Mouse (Mus musculus) erythroblast, embryonic 14.5 days (primary cell): Measurements from ENCODE around the gene Mien1. TPM values are rescaled to one million over a fixed set of nuclear protein-coding genes. Genes with fewer than 3 reads are reported as not detected.

Source experiments
- H3K27me3 ChIP-seq: 2 replicates; pipeline ENCODE4 v1.6.1; 2012; ENCODE audit warnings: inconsistent platforms; ENCODE audit not compliant: control insufficient read depth
- H3K36me3 ChIP-seq: 2 replicates; pipeline ENCODE4 v1.6.1; 2012; ENCODE audit warnings: mild to moderate bottlenecking, inconsistent platforms; ENCODE audit not compliant: control insufficient read depth
- H3K4me1 ChIP-seq: 2 replicates; pipeline ENCODE4 v1.6.1; 2012; ENCODE audit warnings: inconsistent platforms; ENCODE audit not compliant: control insufficient read depth
- H3K4me3 ChIP-seq: replicated peaks from 2 replicates; pipeline ENCODE3; 2012; ENCODE audit warnings: moderate library complexity, mild to moderate bottlenecking, inconsistent platforms
- H3K9me3 ChIP-seq: 2 replicates; pipeline ENCODE4 v1.6.1; 2012; ENCODE audit warnings: low read length, inconsistent platforms, mixed read lengths; ENCODE audit not compliant: control insufficient read depth
- GATA1 ChIP-seq: IDR thresholded peaks from 2 replicates; pipeline ENCODE4 v1.6.1; 2012; ENCODE audit warnings: low read length, inconsistent platforms, mixed read lengths
- TAL1 ChIP-seq: IDR thresholded peaks from 3 replicates; pipeline ENCODE4 v1.6.1; 2012; ENCODE audit warnings: low read length, inconsistent platforms, mixed read lengths
- polyA plus RNA-seq: library from polyadenylated mRNA; stranded (reverse); fragments of >175 nt; gene quantifications from 2 replicates; pipeline ENCODE4 v1.2.3, GENCODE M21; 2012

Mien1 gene
- polyA plus RNA-seq, 1 experiment, result 4.4 TPM

DNA sequence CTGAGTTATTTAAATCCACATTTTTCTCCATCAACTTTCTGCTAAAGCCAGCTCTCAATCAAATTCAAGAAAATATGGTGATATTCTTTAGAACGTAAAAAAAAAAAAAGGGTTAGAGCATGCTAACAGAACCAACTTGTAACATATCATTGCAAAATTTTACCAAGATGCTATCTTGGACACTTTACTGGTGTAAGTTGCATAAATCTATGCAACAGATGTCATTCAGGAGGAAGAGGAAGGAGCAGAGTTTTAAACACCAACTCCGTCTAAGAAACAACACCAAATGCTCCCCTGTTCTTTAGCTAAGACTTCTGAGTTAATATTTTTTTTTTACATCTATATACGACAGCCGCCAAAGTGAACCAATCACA is 37.6 kb upstream of the Mien1 start:
- no peaks in the 10 kb centered on the region for H3K27me3 ChIP-seq
- H3K36me3 ChIP-seq, result no peaks in the 10 kb centered on the region
- no peaks in the 10 kb centered on the region for H3K4me1 ChIP-seq
- TF ChIP-seq TAL1, result no peak
- no peak for TF ChIP-seq GATA1
- no peak overlapping the region for H3K4me3 ChIP-seq
- no peaks in the 10 kb centered on the region for H3K9me3 ChIP-seq

DNA sequence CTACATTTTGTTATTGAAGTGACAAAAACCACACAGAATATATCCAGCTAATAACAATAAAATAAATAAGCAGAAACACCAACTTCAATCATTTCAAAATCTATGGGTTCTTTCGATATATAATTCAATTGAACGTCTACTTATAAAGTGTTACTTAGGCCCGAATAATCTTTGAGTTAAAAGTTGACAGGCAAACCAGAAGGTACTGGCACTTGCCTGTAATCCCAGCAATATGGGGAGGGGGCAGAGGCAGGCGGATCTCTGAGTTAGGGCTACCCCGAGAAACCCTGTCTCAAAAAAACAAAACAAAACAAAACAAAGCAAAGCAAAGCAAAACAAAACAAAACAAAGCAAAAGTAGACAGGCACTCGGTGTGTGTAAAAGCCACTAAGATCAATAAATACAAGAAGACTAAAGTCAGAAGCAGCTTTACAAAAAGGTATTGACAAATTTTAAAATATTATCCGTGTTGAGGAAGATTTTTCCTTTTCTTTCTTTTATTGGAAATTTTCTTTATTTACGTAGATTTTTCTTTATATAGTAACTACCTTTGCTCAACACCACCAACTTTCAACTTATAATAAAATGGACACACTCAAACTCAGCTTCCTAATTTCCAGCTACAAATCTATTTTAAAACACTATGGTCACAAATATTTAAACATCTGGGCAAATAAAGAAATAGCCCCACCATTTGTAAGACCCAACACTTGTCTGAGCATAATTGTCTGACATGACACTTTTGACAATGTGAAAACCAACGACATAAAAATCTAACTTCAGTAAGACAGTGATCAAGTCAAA is 37.0 kb upstream of the Mien1 start:
- Histone ChIP-seq H3K27me3 (0 out of 2 replicates have a peak, but pooled peaks cover 3% of the 10 kb centered on the region), H3K36me3 (no peaks in the 10 kb centered on the region), H3K4me1 (no peaks in the 10 kb centered on the region), H3K9me3 (no peaks in the 10 kb centered on the region), H3K4me3 (no peak overlapping the region)
- TF ChIP-seq TAL1 (no peak), GATA1 (no peak)

DNA sequence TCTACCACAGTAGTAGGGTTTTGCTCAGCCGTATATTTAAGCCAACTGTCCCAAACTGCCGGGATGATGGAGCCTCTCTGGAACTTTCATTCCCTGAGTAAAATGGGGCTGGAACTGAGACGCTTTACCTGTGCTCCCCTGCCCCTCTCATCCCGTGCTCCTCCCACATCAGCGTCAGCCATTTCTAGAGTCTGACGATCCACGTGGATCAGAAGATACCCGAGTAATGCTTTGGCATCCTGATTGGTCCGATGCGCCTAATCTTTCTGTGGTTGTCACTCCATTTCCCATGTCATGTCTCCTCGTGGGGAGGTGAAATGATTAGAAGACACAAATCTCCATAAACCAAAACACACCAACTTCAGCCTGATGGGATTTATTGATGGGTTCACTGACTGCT is 36.2 kb upstream of the Mien1 start:
- H3K4me1 ChIP-seq, result no peaks in the 10 kb centered on the region
- TF ChIP-seq TAL1 (no peak), GATA1 (no peak)
- H3K9me3 ChIP-seq, result no peaks in the 10 kb centered on the region
- H3K36me3 ChIP-seq, result no peaks in the 10 kb centered on the region
- H3K27me3 ChIP-seq, result 0 out of 2 replicates have a peak, but pooled peaks cover 4% of the 10 kb centered on the region
- H3K4me3 ChIP-seq, result no peak overlapping the region

DNA sequence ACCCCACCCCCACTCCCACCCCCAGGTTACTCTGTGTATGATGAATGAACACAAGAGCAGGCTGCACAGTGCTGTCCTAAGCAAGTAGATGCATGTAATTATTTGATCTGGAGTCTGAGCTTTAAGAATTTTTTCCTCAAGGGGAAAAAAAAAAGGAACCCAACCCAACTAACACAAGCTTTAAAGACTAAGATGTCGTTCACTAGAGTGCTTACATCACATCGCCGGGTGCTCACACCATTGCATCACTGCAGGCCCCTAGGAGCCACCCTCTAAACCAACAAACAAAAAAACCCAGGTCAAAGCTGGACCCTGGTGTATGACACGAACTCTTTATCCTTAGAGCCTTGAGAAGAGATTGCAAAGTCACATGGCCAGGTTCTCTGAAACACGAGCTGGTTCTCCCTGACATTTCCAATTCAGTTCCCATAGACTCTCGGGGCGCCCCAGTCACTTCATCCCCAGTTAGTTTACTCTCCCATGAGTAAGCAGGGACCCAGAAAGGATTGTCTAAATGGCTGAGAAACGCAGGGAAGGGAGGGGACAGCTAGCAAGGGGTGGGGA is 35.2 kb upstream of the Mien1 start:
- no peaks in the 10 kb centered on the region for H3K4me1 ChIP-seq
- no peaks in the 10 kb centered on the region for H3K36me3 ChIP-seq
- no peaks in the 10 kb centered on the region for H3K9me3 ChIP-seq
- H3K27me3 ChIP-seq, result 0 out of 2 replicates have a peak, but pooled peaks cover 6% of the 10 kb centered on the region
- H3K4me3 ChIP-seq, result no peak overlapping the region
- TF ChIP-seq TAL1, result no peak
- TF ChIP-seq GATA1, result no peak

DNA sequence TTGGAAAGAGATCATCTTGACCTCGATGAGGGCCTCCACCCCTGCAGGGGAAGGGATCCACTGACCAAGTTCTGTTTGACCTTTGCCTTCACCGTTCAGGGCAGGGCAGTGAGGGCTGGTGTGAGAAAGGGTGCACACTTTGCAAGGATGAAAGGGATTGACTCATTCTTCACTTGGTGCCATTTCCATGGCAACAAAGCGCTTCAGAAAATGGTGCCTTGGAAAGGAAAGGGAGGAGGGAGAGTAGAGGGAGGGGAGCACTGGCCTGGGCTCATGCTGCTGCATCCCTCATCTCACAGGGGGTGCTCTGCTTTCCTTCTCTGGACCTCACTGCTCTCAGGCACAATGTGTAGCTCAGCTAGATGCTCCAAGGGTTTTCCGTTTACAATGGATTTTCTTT is 33.9 kb upstream of the Mien1 start:
- TF ChIP-seq GATA1, result no peak
- no peak for TF ChIP-seq TAL1
- H3K27me3 ChIP-seq, result 0 out of 2 replicates have a peak, but pooled peaks cover 6% of the 10 kb centered on the region
- H3K36me3 ChIP-seq, result no peaks in the 10 kb centered on the region
- H3K4me1 ChIP-seq, result no peaks in the 10 kb centered on the region
- no peaks in the 10 kb centered on the region for H3K9me3 ChIP-seq
- no peak overlapping the region for H3K4me3 ChIP-seq

DNA sequence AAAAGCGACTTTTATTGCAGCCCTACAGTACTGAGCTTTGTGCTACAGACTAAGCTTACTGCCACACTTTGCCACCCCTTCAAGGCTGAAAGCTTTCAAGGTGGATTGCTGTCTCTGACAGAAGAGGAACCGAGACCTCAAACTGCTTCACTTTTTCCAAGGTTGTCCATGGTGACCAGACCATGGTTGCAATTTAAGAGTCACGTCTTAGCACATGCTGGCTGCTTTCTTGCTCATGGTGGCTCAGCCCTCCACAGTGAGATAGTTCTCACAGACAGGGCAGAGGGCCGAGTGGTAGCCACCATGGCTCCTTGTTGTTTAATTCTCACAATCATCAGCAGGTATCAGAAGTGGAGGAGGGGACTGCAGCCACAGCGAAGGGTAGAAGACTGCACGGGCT is 32.0 kb upstream of the Mien1 start:
- Histone ChIP-seq H3K9me3 (no peaks in the 10 kb centered on the region), H3K27me3 (peaks cover 6% of the 10 kb centered on the region; the same call in 1 of the 2 replicates), H3K4me1 (no peaks in the 10 kb centered on the region), H3K36me3 (no peaks in the 10 kb centered on the region), H3K4me3 (no peak overlapping the region)
- TF ChIP-seq GATA1 (no peak), TAL1 (no peak)

DNA sequence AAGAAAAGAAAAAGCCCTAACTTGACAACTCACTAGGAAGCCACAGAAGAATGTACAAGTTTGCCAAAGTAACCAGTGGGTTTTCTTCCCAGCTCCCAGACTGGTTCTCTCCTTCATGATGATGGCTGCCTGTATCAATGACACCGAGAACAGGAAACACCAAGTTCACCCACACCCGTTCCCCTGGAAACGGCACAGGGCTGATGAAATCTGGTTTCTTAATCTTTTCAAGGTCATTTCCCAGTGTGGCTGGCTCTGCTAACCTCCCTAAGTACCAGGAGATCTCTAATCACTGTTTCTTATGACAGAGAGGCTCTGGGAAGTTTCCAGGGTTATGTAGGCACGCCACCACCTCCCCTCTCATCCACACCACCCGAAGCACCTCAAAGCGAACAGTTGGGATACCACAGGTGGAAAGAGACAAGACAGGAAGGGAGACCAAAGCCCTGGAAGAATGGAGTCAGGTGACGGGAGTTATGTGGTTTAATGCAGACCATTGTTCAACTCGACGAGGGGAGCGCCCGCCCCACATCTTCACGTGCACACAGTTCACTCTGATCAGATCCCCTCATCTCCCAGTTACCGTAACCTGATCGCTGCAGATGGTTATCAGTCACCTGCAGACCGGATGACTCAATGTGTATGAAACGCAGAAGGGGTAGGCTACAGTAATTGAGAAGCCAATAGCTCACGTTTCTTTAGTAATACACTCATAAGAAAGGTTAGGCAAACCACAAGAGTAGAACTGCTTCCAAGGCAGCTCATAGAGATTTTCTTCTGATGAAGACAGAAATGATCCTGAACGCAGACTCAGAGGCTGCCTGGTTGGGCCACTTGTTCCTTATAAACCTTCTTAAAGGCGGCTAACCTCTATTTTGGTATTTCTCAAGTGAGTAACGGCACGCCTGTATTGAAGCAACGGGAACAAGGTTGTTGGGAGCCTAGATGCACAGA is 31.2 kb upstream of the Mien1 start:
- H3K9me3 ChIP-seq, result no peaks in the 10 kb centered on the region
- no peaks in the 10 kb centered on the region for H3K36me3 ChIP-seq
- H3K27me3 ChIP-seq, result peaks cover 6% of the 10 kb centered on the region; the same call in 1 of the 2 replicates
- H3K4me1 ChIP-seq, result no peaks in the 10 kb centered on the region
- H3K4me3 ChIP-seq, result no peak overlapping the region
- TF ChIP-seq GATA1 (no peak), TAL1 (no peak)

DNA sequence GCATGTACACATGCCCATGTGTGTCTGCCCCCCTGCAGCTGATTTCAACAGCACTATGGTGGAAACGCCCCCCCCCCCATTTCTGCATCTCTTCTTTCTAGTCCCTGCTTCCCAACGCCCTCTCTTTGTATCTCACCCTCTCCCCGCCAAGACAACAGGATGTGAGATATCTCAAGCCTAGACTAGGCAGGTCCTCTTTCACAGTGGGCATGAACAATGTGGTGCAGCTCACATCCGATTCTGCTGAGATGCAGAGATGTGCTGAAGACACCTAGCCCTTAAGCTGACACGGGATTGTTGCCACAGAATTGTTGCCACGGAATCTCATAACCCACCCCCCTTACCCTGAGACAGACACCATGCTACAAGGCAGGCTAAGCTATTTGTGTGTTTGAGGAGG is 25.7 kb upstream of the Mien1 start:
- Histone ChIP-seq H3K4me3 (no peak overlapping the region), H3K4me1 (no peaks in the 10 kb centered on the region), H3K36me3 (no peaks in the 10 kb centered on the region), H3K27me3 (peaks cover 17% of the 10 kb centered on the region), H3K9me3 (no peaks in the 10 kb centered on the region)
- TF ChIP-seq GATA1, result no peak
- TF ChIP-seq TAL1, result no peak

DNA sequence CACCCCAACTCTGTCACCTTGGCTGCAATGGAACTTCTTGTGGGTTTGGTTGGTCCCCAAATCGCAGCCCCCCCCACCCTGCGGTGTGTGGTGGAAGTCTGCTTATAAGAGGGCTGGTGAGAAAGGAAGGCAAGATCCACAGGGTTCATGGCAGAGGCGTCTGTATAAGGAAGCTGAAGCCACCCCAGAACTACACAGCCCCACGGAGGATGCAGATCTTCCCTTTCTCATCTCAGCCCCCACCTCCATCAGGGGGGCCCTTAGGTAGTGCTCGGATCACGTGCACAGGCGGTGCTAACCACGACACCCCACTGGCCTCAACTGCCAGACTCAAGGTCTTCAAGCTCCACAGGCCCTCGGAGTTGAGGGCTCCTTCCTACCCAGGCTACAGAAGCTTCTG is 25.1 kb upstream of the Mien1 start:
- H3K4me1 ChIP-seq, result no peaks in the 10 kb centered on the region
- no peak overlapping the region for H3K4me3 ChIP-seq
- TF ChIP-seq GATA1, result no peak
- TF ChIP-seq TAL1, result no peak
- H3K36me3 ChIP-seq, result no peaks in the 10 kb centered on the region
- H3K9me3 ChIP-seq, result no peaks in the 10 kb centered on the region
- H3K27me3 ChIP-seq, result peaks cover 21% of the 10 kb centered on the region
